Mouse (Mus musculus) heart, postnatal 0 days (tissue): Measurements from ENCODE around the gene Cd300lg. TPM values are rescaled to one million over a fixed set of nuclear protein-coding genes. Genes with fewer than 3 reads are reported as not detected.

Experiments used
- ATAC-seq: fragments of 200-750 bp; cut with Nextera tagmentation; 2 replicates; pipeline ENCODE4 v1.8.0; 2017; ENCODE audit warnings: low read depth, moderate number of reproducible peaks, moderate library complexity; ENCODE audit not compliant: insufficient read depth
- DNase-seq: peaks from one replicate; pipeline ENCODE4 v3.0.0-alpha.2; 2016; ENCODE audit warnings: low spot score
- H3K27ac ChIP-seq: fragments of 300-500 bp; sonication (generic); 2 replicates; pipeline ENCODE4 v1.5.1; 2014; ENCODE audit warnings: low read depth, mild to moderate bottlenecking
- H3K27me3 ChIP-seq: fragments of 300-500 bp; sonication (generic); 2 replicates; pipeline ENCODE4 v1.6.1; 2014; ENCODE audit warnings: low read length, mixed read lengths; ENCODE audit not compliant: control insufficient read depth, insufficient read depth
- H3K36me3 ChIP-seq: fragments of 300-500 bp; sonication (generic); replicated peaks from 2 replicates; pipeline ENCODE4 v1.6.1; 2014; ENCODE audit warnings: low read length, mixed read lengths; ENCODE audit not compliant: control insufficient read depth, insufficient read depth
- H3K4me1 ChIP-seq: fragments of 300-500 bp; sonication (generic); 2 replicates; pipeline ENCODE4 v1.6.1; 2014; ENCODE audit warnings: antibody characterized with exemption; ENCODE audit not compliant: control insufficient read depth, insufficient read depth
- H3K4me2 ChIP-seq: fragments of 300-500 bp; sonication (generic); 2 replicates; pipeline ENCODE4 v1.6.1; 2014; ENCODE audit warnings: low read depth, mild to moderate bottlenecking, low read length, moderate library complexity
- H3K4me3 ChIP-seq: fragments of 300-500 bp; sonication (generic); 2 replicates; pipeline ENCODE4 v1.5.1; 2014; ENCODE audit warnings: low read depth, low read length
- H3K9ac ChIP-seq: fragments of 300-500 bp; sonication (generic); replicated peaks from 2 replicates; pipeline ENCODE4 v1.6.1; 2014; ENCODE audit warnings: low read depth, low read length, mixed read lengths
- H3K9me3 ChIP-seq: fragments of 300-500 bp; sonication (generic); replicated peaks from 2 replicates; pipeline ENCODE4 v1.6.1; 2016; ENCODE audit warnings: low read length; ENCODE audit not compliant: control insufficient read depth
- CTCF ChIP-seq: IDR thresholded peaks from 2 replicates; pipeline ENCODE4 v1.5.1; 2016; ENCODE audit warnings: antibody characterized with exemption, control low read depth, low read depth
- EP300 ChIP-seq: IDR thresholded peaks from 2 replicates; pipeline ENCODE4 v1.6.1; 2016; ENCODE audit warnings: antibody characterized with exemption, low read depth
- WGBS: fragments of 180-500 bp; shearing (Covaris S2); extraction: QIAGEN DNeasy Blood & Tissue Kit; methylation state at CpG from one replicate; pipeline ENCODE4 v1.1.7; 2014; 5-methylcytosine and 5-hydroxymethylcytosine counted together
- polyA plus RNA-seq: library from polyadenylated mRNA; unstranded; fragments of >200 nt; fragmentation: Nextera tagmentation; extraction: Ambion mirVana; gene quantifications from 2 replicates; pipeline ENCODE4 v1.2.1, GENCODE M21; 2015
- total RNA-seq: library from RNA; depleted of rRNA; stranded (reverse); fragments of >200 nt; gene quantifications from 2 replicates; pipeline ENCODE4 v1.2.3, GENCODE M21; 2014; ENCODE audit warnings: low replicate concordance

Gene Cd300lg
- total and polyA plus RNA-seq, 2 experiments from 2014 or later: 24.0 to 79.5 TPM

DNA sequence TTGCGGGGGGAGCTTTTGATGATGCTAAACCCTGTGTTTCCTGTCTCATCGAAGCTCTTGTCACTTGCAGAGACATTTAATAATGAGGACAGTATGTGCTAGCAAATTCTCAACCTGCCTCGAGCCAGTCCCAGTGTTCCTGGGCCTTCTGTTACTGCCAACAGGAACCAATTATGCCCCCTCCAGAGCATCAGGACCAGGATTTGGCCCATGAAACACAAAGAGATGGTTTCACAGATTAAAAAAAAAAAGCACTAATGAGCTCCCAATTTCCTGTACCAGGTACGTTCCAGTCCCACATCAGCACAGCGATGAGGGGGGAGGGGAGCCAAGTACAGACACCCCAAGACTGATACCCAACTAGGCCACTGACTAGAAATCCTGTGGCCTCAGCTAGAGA lies 20.1 kb upstream of the Cd300lg start:
- Histone ChIP-seq H3K27ac (no peak overlapping the region), H3K9me3 (no peaks in the 10 kb centered on the region), H3K9ac (no peak overlapping the region), H3K4me3 (no peak overlapping the region), H3K4me1 (peaks cover 5% of the 10 kb centered on the region), H3K27me3 (peaks cover 6% of the 10 kb centered on the region; the same call in 1 of the 2 replicates), H3K36me3 (0 out of 2 replicates have a peak, but pooled peaks cover 3% of the 10 kb centered on the region), H3K4me2 (no peak overlapping the region)
- DNase-seq (no peak), ATAC-seq (no peak)
- whole genome bisulfite sequencing: 84% methylated on average over 5 of the region's 5 CpGs
- TF ChIP-seq EP300 (no peak), CTCF (no peak)

DNA sequence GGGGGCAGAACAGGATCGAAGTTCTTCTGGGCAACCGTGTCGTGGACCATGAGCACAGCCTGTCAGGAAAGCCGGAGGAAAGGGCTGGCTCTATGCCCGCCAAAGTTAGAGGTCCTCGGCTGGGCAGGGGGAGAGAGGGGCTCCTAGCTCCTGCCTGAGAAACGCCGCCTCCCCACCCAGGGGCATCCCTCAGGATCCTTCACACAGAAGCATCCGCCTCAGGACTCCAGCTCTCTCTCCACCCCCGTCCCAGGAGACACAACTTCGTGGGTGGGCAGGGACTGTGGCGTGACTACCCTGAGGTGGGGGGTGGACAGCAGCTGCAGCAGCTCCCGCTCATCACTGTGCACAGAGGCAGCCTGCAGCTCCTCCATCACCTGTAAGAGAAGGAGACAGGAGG lies 17.9 kb upstream of the Cd300lg start:
- H3K4me2 ChIP-seq: no peak overlapping the region
- peaks cover 9% of the 10 kb centered on the region; the same call in 1 of the 2 replicates for H3K27me3 ChIP-seq
- DNase-seq (no peak), ATAC-seq (no peak)
- H3K27ac ChIP-seq: no peak overlapping the region
- H3K4me3 ChIP-seq: no peak overlapping the region
- no peaks in the 10 kb centered on the region for H3K36me3 ChIP-seq
- H3K9ac ChIP-seq: no peak overlapping the region
- H3K4me1 ChIP-seq: no peaks in the 10 kb centered on the region
- 81% methylated on average over 13 of the region's 13 CpGs for WGBS
- H3K9me3 ChIP-seq: no peaks in the 10 kb centered on the region
- TF ChIP-seq EP300 (no peak), CTCF (no peak)

DNA sequence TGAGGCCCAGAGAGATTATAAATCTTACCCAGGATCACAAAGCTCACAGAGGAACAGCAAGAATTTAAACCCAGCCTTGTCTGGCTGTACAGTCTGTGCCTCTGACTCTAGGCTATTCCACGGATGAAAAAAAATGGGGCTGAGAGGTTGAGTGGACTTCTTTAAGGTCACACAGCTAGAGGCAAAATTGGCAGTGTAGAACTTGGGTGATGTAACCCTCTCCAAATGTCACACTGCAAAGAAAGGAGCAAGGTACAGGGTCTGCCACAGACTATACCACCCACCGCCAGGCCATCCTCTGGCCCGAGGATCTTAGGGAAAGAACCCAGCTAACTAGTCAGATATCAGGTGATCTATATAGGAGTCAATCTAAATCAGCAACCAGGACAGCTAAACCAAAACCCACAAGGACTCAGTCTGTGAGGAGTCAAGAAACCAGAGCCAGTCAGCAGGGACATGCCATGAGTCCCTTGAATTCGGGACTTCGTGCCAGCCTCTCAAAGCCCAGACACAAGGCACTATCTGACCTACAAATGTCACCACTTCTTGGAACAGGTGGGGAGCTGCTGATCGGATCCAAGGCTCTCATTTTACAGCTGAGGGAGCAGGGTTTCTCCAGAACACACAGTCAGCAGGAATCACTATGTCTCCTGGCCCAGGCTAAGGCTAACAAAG lies 17.1 kb upstream of the Cd300lg start:
- 66% methylated on average over 6 of the region's 6 CpGs for WGBS
- H3K9me3 ChIP-seq: no peaks in the 10 kb centered on the region
- DNase-seq: no peak
- no peak overlapping the region for H3K4me2 ChIP-seq
- no peak overlapping the region for H3K27ac ChIP-seq
- H3K27me3 ChIP-seq: peaks cover 9% of the 10 kb centered on the region; the same call in 1 of the 2 replicates
- no peaks in the 10 kb centered on the region for H3K36me3 ChIP-seq
- TF ChIP-seq EP300 (no peak), CTCF (no peak)
- no peak overlapping the region for H3K4me3 ChIP-seq
- no peak overlapping the region for H3K9ac ChIP-seq
- no peak for ATAC-seq
- no peaks in the 10 kb centered on the region for H3K4me1 ChIP-seq

DNA sequence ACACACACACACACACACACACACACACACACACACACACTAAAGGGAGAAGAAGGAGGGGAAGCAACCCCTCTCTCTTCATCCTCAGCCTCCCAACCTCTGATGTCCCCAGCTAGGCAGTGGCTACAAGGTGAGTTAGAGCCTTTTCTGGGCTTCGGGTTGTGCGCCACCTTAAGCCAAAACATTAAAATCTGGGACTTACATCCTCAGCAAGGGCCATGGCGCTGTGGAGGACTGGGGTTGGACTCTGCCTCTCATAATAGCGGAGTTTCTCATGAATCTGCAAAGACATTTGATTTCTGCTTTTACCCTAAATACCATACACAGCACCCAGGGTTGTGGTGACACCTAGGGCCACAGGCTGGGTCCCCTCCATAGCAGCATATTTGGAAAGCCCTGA lies 16.4 kb upstream of the Cd300lg start:
- WGBS: 94% methylated on average over 4 of the region's 4 CpGs
- H3K4me2 ChIP-seq: no peak overlapping the region
- no peaks in the 10 kb centered on the region for H3K9me3 ChIP-seq
- H3K36me3 ChIP-seq: no peaks in the 10 kb centered on the region
- DNase-seq (no peak), ATAC-seq (no peak)
- no peak overlapping the region for H3K27ac ChIP-seq
- no peaks in the 10 kb centered on the region for H3K4me1 ChIP-seq
- TF ChIP-seq EP300 (no peak), CTCF (no peak)
- H3K9ac ChIP-seq: no peak overlapping the region
- no peak overlapping the region for H3K4me3 ChIP-seq
- peaks cover 9% of the 10 kb centered on the region; the same call in 1 of the 2 replicates for H3K27me3 ChIP-seq

DNA sequence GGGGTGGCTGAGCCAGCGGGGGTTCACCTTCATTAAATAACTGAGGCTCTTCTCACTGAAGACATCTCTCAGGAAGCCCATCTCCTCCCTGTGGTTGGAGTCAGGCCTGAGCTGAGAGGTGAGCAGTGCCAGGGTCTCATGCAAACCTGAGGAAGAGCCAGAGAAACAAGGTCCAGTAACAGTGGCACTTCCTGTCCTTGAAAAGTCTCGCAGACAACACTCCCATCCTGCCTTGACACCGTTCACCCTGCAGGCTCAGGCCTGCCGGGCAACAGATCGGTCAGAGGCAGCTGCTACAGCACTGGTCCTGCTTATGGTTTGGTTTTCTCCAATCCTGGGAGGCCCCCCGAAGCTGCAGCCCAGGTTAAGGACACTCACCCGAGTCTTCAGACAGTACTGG lies 16.0 kb upstream of the Cd300lg start:
- H3K4me2 ChIP-seq: peak overlapping the region; percentile 94
- no peaks in the 10 kb centered on the region for H3K9me3 ChIP-seq
- no peak for TF ChIP-seq CTCF
- no peak for TF ChIP-seq EP300
- no peak overlapping the region for H3K9ac ChIP-seq
- H3K27me3 ChIP-seq: peaks cover 9% of the 10 kb centered on the region; the same call in 1 of the 2 replicates
- no peaks in the 10 kb centered on the region for H3K36me3 ChIP-seq
- ATAC-seq (no peak), DNase-seq (no peak)
- no peak overlapping the region for H3K4me3 ChIP-seq
- H3K27ac ChIP-seq: no peak overlapping the region
- H3K4me1 ChIP-seq: 0 out of 2 replicates have a peak, but pooled peaks cover 2% of the 10 kb centered on the region
- 58% methylated on average over 7 of the region's 7 CpGs for WGBS
